Mouse (Mus musculus): ENCODE measurements around the gene Tmem269. TPM values are rescaled to one million over a fixed set of nuclear protein-coding genes. Genes with fewer than 3 reads are reported as not detected.

The Tmem269 gene
- polyA plus RNA-seq (2014; fragmentation: Illumina TruSeq; extraction: RNeasy Lipid Tissue Mini Kit (QIAGEN cat#74804); ENCODE audit: low read depth, low replicate concordance): not detected

DNA sequence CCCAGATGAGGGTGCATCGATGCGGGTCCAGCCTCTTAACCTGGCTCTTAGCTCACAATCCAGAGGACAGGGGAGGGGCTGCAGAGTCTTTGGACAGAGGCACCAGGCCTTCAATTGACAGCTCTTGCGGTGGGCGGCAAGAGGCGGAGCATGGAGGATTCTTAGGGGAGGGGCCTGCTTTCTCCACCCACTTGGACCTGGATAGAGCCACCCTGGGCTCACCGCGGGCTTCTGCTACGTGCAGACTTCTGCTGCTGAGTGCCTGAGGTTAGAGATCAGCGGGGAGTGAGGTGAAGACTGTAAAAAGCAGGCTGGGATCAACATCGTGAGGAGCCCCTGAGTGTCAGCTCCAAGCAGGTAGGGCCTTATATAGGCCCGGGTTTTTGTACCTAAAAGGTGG lies at the start of gene Tmem269:
TSS of gene Tmem269 (minus strand) at position 49 of the 400 bp plus-strand sequence.

GRCm38 (mm10) chr4:119255351-119255750 lies 37.3 kb upstream of the Tmem269 start, which contains the start of gene Cldn19:
TSS of gene Cldn19 (plus strand) at chr4:119255414.

DNA sequence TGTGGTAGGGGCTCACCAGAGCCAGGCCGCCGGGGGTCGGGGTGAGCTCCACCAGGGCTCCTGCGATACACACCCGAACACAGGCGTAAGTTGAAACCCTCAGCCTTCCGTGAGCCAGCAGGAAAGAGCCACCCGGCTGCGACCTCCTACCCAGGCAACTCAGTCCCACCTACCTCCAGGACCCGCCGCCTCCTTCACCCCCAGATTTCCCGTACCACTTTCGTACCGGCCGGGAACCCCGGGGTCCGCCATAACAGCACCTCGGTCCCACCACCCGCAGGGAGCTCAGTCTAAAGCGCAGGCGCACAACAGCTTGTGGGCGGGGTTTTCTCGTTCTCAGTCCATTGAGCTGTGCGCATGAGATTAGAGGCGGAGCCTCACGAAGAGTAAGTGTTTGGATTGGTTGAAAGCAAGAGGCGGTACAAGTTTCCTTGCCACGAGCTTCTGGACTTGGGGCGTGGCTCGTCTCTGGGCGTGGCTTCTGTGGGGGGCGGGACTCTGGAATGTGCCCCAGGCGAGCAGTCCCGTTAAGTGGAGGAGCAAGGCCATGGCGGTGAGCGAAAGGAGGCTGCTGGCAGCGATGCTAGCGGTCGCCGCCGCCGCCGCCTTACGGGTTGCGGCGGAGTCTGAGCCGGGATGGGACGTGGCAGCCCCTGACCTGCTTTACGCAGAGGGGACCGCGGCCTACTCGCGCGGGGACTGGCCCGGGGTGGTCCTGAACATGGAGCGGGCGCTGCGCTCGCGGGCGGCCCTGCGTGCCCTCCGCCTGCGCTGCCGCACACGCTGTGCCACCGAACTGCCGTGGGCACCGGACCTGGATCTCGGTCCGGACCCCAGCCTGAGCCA lies 14.6 kb upstream of the Tmem269 start, which contains the start of the genes AU022252 and P3h1:
TSS of gene AU022252 (minus strand) at position 303 of the 846 bp plus-strand sequence.
TSS of gene P3h1 (plus strand) at position 506 of the 846 bp plus-strand sequence.

GRCm38 (mm10) chr4:119194909-119195581 lies 23.0 kb downstream of the Tmem269 start, which contains the start of gene Svbp:
TSS of gene Svbp (plus strand) at chr4:119195306.

DNA sequence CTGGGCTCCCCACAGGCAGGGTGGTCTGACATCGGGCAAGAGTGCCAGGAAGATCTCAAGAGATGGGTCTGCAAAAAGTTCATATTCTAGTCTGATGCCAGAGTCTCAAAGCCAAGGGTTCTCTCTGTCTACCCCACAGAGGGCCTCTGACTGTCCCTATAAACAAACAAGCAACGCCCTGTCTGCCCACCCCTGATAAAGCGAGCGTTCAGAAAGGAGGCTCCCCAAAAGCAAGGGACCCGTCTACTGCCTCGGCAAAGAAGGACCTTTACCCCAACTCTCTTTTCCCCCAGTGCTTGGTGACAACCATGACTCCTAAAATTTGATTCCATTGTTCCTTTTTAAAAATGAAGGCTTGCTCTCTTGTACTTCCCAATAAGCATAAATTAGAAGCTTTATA lies 28.2 kb downstream of the Tmem269 start, which contains the start of gene Ermap:
TSS of gene Ermap (minus strand) at position 148 of the 400 bp plus-strand sequence.

GRCm38 (mm10) chr4:119173851-119174453 lies 44.1 kb downstream of the Tmem269 start, which contains the start of gene Zfp691:
TSS of gene Zfp691 (minus strand) at chr4:119174195.

Other genes with a start within 250 kb of the Tmem269 start
- gene Slc2a1, start 109.5 kb downstream of the Tmem269 start, polyA plus RNA-seq (2014; fragmentation: Illumina TruSeq; extraction: RNeasy Lipid Tissue Mini Kit (QIAGEN cat#74804); ENCODE audit: low read depth, low replicate concordance): 14.9 TPM
- 16.1 TPM for gene Zfp691, start 44.0 kb downstream of the Tmem269 start, polyA plus RNA-seq (2014; fragmentation: Illumina TruSeq; extraction: RNeasy Lipid Tissue Mini Kit (QIAGEN cat#74804); ENCODE audit: low read depth, low replicate concordance)
- gene Ermap, start 28.2 kb downstream of the Tmem269 start, polyA plus RNA-seq (2014; fragmentation: Illumina TruSeq; extraction: RNeasy Lipid Tissue Mini Kit (QIAGEN cat#74804); ENCODE audit: low read depth, low replicate concordance): not detected
- 29.8 TPM for gene Svbp, start 22.9 kb downstream of the Tmem269 start, polyA plus RNA-seq (2014; fragmentation: Illumina TruSeq; extraction: RNeasy Lipid Tissue Mini Kit (QIAGEN cat#74804); ENCODE audit: low read depth, low replicate concordance)
- gene AU022252, start 14.5 kb upstream of the Tmem269 start, polyA plus RNA-seq (2014; fragmentation: Illumina TruSeq; extraction: RNeasy Lipid Tissue Mini Kit (QIAGEN cat#74804); ENCODE audit: low read depth, low replicate concordance): 11.2 TPM
- gene P3h1, start 14.7 kb upstream of the Tmem269 start, polyA plus RNA-seq (2014; fragmentation: Illumina TruSeq; extraction: RNeasy Lipid Tissue Mini Kit (QIAGEN cat#74804); ENCODE audit: low read depth, low replicate concordance): 11.7 TPM
- gene Cldn19, start 37.2 kb upstream of the Tmem269 start, polyA plus RNA-seq (2014; fragmentation: Illumina TruSeq; extraction: RNeasy Lipid Tissue Mini Kit (QIAGEN cat#74804); ENCODE audit: low read depth, low replicate concordance): not detected
- gene Ybx1, start 76.4 kb upstream of the Tmem269 start, polyA plus RNA-seq (2014; fragmentation: Illumina TruSeq; extraction: RNeasy Lipid Tissue Mini Kit (QIAGEN cat#74804); ENCODE audit: low read depth, low replicate concordance): 947 TPM
- gene Ppih, start 102.3 kb upstream of the Tmem269 start, polyA plus RNA-seq (2014; fragmentation: Illumina TruSeq; extraction: RNeasy Lipid Tissue Mini Kit (QIAGEN cat#74804); ENCODE audit: low read depth, low replicate concordance): 13.4 TPM
- gene Ccdc30, start 197.3 kb upstream of the Tmem269 start, polyA plus RNA-seq (2014; fragmentation: Illumina TruSeq; extraction: RNeasy Lipid Tissue Mini Kit (QIAGEN cat#74804); ENCODE audit: low read depth, low replicate concordance): not detected
- 9.9 TPM for gene Ppcs, start 204.2 kb upstream of the Tmem269 start, polyA plus RNA-seq (2014; fragmentation: Illumina TruSeq; extraction: RNeasy Lipid Tissue Mini Kit (QIAGEN cat#74804); ENCODE audit: low read depth, low replicate concordance)
- gene Zmynd12, start 204.6 kb upstream of the Tmem269 start, polyA plus RNA-seq (2014; fragmentation: Illumina TruSeq; extraction: RNeasy Lipid Tissue Mini Kit (QIAGEN cat#74804); ENCODE audit: low read depth, low replicate concordance): not detected

Measured in heart, adult 10 weeks (tissue).